Mouse (Mus musculus): Measurements from ENCODE around the gene Tmem117. TPM values are rescaled to one million over a fixed set of nuclear protein-coding genes. Genes with fewer than 3 reads are reported as not detected.

Gene Tmem117
- polyA plus RNA-seq, 1 experiment: 5.2 TPM

- WGBS: 94% methylated on average over 11 of the region's 11 CpGs
- no peak overlapping the region for H3K4me3 ChIP-seq (ENCODE audit: low read depth, low read length)
- TF ChIP-seq CTCF (IDR thresholded peaks at IDR 0.05; ENCODE audit: extremely low read depth, insufficient read length, insufficient replicate concordance, low read depth, low read length) (no peak), POLR2A (IDR thresholded peaks at IDR 0.05; ENCODE audit: low read depth, low read length) (no peak)
These were observed 452.6 kb downstream of the Tmem117 start for GRCm38 (mm10) chr15:95081654-95082053.

DNA sequence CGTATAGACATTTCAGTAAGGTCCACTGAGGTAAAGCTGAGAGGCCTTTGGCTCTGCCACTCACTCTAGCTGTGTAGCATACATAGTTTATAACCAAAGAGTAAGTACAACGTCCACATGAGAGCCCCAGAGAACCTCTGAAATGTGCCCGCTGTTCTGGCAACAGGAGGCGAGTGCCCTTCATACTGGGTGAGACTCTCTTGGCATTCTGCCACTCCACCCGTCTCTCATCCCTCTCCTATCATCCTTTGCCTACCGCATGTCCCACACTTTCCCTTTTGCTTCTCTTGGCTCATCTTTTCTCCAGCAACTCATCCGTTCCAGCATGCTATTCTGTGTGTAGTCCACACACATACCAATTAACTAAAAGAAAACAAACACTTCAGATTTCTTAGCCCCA, 456.9 kb downstream of the Tmem117 start:
- no peaks in the 10 kb centered on the region for H3K36me3 ChIP-seq (ENCODE audit: control insufficient read depth, insufficient read depth, low read length)
- H3K27ac ChIP-seq (ENCODE audit: insufficient read depth, low read depth, low read length): no peak overlapping the region
- TF ChIP-seq POLR2A (IDR thresholded peaks at IDR 0.05; ENCODE audit: low read depth, low read length) (no peak), CTCF (IDR thresholded peaks at IDR 0.05; ENCODE audit: extremely low read depth, insufficient read length, insufficient replicate concordance, low read depth, low read length) (no peak)
- no peaks in the 10 kb centered on the region for H3K27me3 ChIP-seq (ENCODE audit: control insufficient read depth, insufficient read depth, low read length)
- WGBS: 48% methylated on average over 7 of the region's 7 CpGs
- no peak overlapping the region for H3K4me3 ChIP-seq (ENCODE audit: low read depth, low read length)
- no peaks in the 10 kb centered on the region for H3K4me1 ChIP-seq (ENCODE audit: control insufficient read depth, insufficient read depth, insufficient read length, low read length)

More at GRCm38 (mm10) chr15:95081654-95082053, 452.6 kb downstream of the Tmem117 start:
- H3K27me3 ChIP-seq (ENCODE audit: control insufficient read depth, insufficient read depth, low read length): no peaks in the 10 kb centered on the region
- no peak overlapping the region for H3K27ac ChIP-seq (ENCODE audit: insufficient read depth, low read depth, low read length)
- no peaks in the 10 kb centered on the region for H3K36me3 ChIP-seq (ENCODE audit: control insufficient read depth, insufficient read depth, low read length)
- H3K4me1 ChIP-seq (ENCODE audit: control insufficient read depth, insufficient read depth, insufficient read length, low read length): no peaks in the 10 kb centered on the region

DNA sequence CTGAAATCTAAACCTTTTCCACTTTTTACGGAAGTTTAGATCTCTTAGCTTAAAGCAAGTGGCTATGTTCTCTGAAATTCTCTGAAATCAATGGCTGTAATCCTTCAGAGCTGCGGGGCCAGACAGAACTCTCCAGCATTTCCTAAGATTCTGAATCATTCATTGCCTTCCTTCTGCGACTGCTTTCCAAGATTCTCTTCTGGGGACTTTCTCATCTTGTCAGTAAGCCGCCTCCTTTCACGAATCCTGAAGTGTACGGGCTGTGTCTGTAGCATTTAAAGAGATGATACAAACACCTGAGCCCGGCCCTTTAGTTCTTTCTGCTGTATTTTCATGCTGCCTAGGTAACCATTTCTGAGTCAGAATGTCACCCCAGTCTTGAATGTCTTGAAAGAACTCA, 471.1 kb downstream of the Tmem117 start:
- 86% methylated on average over 7 of the region's 7 CpGs for WGBS
- H3K4me3 ChIP-seq (ENCODE audit: low read depth, low read length): no peak overlapping the region
- no peaks in the 10 kb centered on the region for H3K4me1 ChIP-seq (ENCODE audit: control insufficient read depth, insufficient read depth, insufficient read length, low read length)
- no peaks in the 10 kb centered on the region for H3K36me3 ChIP-seq (ENCODE audit: control insufficient read depth, insufficient read depth, low read length)
- H3K27ac ChIP-seq (ENCODE audit: insufficient read depth, low read depth, low read length): no peak overlapping the region
- H3K27me3 ChIP-seq (ENCODE audit: control insufficient read depth, insufficient read depth, low read length): no peaks in the 10 kb centered on the region
- TF ChIP-seq CTCF (IDR thresholded peaks at IDR 0.05; ENCODE audit: extremely low read depth, insufficient read length, insufficient replicate concordance, low read depth, low read length) (no peak), POLR2A (IDR thresholded peaks at IDR 0.05; ENCODE audit: low read depth, low read length) (no peak)

DNA sequence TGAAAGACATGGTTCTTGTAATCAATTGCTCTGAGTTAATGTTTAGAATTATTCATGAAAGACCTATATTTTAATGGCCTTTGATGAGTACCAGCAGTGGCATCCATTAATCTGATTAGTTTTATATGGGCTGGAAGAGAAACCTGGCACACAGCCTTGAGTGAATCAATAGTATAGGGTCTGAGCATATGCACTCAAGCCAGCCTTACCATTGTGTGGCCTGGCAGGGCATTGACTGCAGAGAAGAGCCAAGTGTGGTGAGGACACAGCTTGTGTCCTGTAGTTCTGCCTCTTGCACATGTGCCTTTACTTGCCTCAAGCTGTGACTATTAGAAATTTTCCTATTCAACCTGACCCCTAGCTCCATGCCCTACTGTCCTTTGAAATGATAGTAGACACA, 472.5 kb downstream of the Tmem117 start:
- TF ChIP-seq CTCF (IDR thresholded peaks at IDR 0.05; ENCODE audit: extremely low read depth, insufficient read length, insufficient replicate concordance, low read depth, low read length) (no peak), POLR2A (IDR thresholded peaks at IDR 0.05; ENCODE audit: low read depth, low read length) (no peak)
- no peak overlapping the region for H3K27ac ChIP-seq (ENCODE audit: insufficient read depth, low read depth, low read length)
- H3K4me3 ChIP-seq (ENCODE audit: low read depth, low read length): no peak overlapping the region
- no peaks in the 10 kb centered on the region for H3K27me3 ChIP-seq (ENCODE audit: control insufficient read depth, insufficient read depth, low read length)
- no peaks in the 10 kb centered on the region for H3K36me3 ChIP-seq (ENCODE audit: control insufficient read depth, insufficient read depth, low read length)
- H3K4me1 ChIP-seq (ENCODE audit: control insufficient read depth, insufficient read depth, insufficient read length, low read length): no peaks in the 10 kb centered on the region

DNA sequence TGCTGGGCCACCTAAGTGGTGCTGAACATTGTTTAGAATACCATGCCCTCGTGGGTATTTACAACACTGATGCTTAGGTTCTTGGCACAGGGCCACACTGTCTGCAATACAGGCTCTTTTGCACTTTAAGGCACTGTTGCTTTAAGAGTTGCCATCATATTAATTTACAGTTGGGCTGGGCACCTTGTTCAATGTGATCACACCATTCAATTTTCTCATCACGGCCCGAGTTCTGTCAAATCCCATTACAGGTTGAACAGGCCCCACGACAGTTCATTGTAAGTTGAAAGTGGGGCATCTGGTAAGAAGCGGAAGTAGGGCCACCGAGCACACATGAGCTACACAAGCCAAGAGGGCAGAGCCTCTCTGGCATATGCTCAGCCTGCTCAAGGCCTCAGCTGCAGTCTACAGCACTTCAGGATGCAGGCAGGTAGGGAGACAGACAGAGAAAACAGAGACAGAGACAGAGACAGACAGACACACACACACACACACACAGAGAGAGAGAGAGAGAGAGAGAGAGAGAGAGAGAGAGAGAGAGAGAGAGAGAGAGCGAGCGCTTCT, 478.3 kb downstream of the Tmem117 start:
- 63% methylated on average over 8 of the region's 8 CpGs for WGBS
- Histone ChIP-seq H3K36me3 (ENCODE audit: control insufficient read depth, insufficient read depth, low read length) (no peaks in the 10 kb centered on the region), H3K4me3 (ENCODE audit: low read depth, low read length) (no peak overlapping the region), H3K27me3 (ENCODE audit: control insufficient read depth, insufficient read depth, low read length) (no peaks in the 10 kb centered on the region), H3K4me1 (ENCODE audit: control insufficient read depth, insufficient read depth, insufficient read length, low read length) (no peaks in the 10 kb centered on the region), H3K27ac (ENCODE audit: insufficient read depth, low read depth, low read length) (no peak overlapping the region)
- no peak for TF ChIP-seq CTCF (IDR thresholded peaks at IDR 0.05; ENCODE audit: extremely low read depth, insufficient read length, insufficient replicate concordance, low read depth, low read length)
- TF ChIP-seq POLR2A (IDR thresholded peaks at IDR 0.05; ENCODE audit: low read depth, low read length): no peak

DNA sequence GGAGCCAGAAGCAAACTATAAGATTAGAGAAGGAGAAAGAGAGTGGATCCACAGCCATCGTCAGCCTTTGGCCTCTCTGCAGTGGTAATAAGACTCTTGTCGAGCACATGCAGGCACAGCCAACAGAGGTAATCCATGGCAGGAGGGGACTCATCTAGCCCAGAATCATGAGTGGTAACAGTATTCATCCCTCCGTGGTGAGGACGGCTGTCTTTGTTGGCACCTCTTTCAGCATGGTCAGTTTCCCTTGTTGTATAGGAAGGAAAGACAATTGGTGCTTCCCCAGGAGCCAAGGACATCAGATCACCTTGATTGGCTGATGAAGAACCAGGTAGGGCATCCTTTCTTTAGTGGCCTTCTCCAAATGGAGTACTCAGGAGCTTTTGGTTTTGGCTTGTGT, 479.6 kb downstream of the Tmem117 start:
- 89% methylated on average over 4 of the region's 4 CpGs for WGBS
- Histone ChIP-seq H3K27ac (ENCODE audit: insufficient read depth, low read depth, low read length) (no peak overlapping the region), H3K27me3 (ENCODE audit: control insufficient read depth, insufficient read depth, low read length) (no peaks in the 10 kb centered on the region), H3K4me1 (ENCODE audit: control insufficient read depth, insufficient read depth, insufficient read length, low read length) (no peaks in the 10 kb centered on the region), H3K4me3 (ENCODE audit: low read depth, low read length) (no peak overlapping the region), H3K36me3 (ENCODE audit: control insufficient read depth, insufficient read depth, low read length) (no peaks in the 10 kb centered on the region)
- TF ChIP-seq CTCF (IDR thresholded peaks at IDR 0.05; ENCODE audit: extremely low read depth, insufficient read length, insufficient replicate concordance, low read depth, low read length) (no peak), POLR2A (IDR thresholded peaks at IDR 0.05; ENCODE audit: low read depth, low read length) (no peak)

GRCm38 (mm10) chr15:95131401-95131800, 502.4 kb downstream of the Tmem117 start:
- Histone ChIP-seq H3K27ac (ENCODE audit: insufficient read depth, low read depth, low read length) (no peak overlapping the region), H3K36me3 (ENCODE audit: control insufficient read depth, insufficient read depth, low read length) (no peaks in the 10 kb centered on the region), H3K4me1 (ENCODE audit: control insufficient read depth, insufficient read depth, insufficient read length, low read length) (no peaks in the 10 kb centered on the region), H3K4me3 (ENCODE audit: low read depth, low read length) (no peak overlapping the region), H3K27me3 (ENCODE audit: control insufficient read depth, insufficient read depth, low read length) (no peaks in the 10 kb centered on the region)
- TF ChIP-seq POLR2A (IDR thresholded peaks at IDR 0.05; ENCODE audit: low read depth, low read length) (no peak), CTCF (IDR thresholded peaks at IDR 0.05; ENCODE audit: extremely low read depth, insufficient read length, insufficient replicate concordance, low read depth, low read length) (no peak)
- 83% methylated on average over 4 of the region's 4 CpGs for WGBS

Measured in small intestine, adult 2 months (tissue).